Mouse (Mus musculus) kidney, adult 11 months (tissue): Measurements from ENCODE around the gene Tle6.
"Not testable (repeated sequence)": the region's sequence is repeated elsewhere in the genome, so short reads cannot be mapped to it uniquely, and the experiment has no call there.

Experiments
- DNase-seq: peaks from one replicate; pipeline ENCODE4 v3.0.0; 2022

The Tle6 gene

GRCm38 (mm10) chr10:81600738-81601203 is at the start of gene Tle6:
Gene Tle6 (minus strand): TSS chr10:81601073.
- peak; percentile 95 for DNase-seq

DNA sequence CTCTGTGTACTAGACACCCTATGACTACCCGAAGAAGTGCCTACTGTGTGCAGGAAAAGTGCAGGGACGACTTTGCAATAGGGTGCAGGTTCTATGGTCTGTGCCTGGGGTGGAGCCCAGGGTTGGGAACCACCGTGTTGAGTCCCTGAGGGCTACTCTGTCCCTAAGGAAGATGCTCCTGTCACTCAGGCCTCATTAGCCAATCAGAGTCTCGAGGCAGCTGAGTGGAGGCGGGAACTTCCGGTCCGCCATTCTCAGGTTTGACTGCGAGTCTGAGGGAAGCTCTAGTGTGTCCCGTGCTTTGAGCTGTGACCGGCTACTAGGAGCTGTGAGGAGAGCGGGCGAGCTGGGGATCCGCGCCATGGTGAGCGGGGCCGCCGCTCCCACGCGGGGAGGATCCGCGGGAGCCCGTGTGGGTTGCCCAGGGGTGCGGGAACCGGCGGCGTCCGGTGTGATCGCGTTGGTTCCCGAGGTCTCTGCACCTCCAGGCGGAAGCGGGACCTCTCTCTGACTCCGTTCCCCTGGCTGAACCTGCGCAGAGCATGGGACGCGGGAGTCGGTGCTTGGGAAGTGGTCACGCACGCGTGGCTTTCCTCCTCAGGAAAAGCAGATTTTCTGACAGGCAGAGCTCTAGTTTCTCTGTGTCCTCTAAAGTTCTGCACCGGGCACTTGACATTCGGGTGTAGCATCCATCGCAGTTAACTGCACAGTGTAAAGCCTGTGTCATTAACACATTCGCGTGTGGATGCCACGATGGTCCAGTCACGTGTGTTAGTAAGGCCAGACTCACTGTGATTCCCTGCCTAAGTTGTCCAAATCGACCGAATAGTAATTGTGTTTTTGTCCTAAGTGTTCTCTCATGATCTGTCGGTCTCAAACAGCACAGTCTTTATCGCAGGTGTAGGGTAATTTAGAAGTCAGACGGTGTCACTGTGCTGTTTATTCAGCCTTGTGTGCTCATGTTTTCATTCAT is 48.2 kb upstream of the Tle6 start, which contains the start of gene Gm10778:
Gene Gm10778, plus strand, starts transcription at position 257 of the 973 bp plus-strand sequence.
- DNase-seq = peak; percentile 87

- no peak for DNase-seq
These were observed 45.2 kb upstream of the Tle6 start for GRCm38 (mm10) chr10:81646015-81646555.

DNA sequence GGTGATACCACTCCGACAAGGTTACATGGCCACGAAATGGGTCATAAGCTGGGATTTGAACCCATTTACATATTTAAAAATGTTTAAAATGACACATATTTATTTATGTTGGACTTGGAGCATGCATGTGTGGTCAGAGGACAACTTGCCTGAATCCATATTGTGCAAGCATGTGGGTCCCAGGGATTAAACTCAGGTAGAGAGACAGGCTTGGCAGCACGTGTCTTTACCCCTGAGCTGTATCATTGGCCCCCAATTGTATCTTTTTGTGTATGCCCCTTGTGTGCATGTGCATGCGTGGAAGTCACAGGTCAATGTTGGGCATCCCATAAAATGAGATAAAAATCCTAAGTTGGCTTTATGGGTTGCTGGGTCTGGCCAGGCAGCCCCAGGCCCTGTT is 44.5 kb upstream of the Tle6 start:
- DNase-seq = no peak

DNA sequence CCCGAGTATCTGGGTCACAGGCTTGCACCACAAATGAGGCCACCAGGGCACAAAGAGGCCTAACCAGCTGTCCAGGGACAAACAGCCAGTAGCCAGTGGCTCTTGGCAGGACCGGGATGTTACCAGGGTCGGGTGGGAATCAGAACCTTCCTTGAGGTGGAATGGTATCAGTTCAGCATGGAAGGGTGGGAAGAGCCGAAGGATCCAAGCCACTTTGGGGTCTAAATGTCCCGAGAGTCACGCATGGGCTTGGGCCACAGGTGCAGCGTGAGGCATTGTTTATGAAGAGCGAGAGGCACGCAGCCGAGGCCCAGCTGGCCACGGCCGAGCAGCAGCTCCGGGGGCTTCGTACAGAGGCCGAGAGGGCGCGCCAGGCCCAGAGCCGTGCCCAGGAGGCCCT is 43.8 kb upstream of the Tle6 start:
- DNase-seq = no peak

GRCm38 (mm10) chr10:81644162-81644561 is 43.3 kb upstream of the Tle6 start:
- DNase-seq = no peak

DNA sequence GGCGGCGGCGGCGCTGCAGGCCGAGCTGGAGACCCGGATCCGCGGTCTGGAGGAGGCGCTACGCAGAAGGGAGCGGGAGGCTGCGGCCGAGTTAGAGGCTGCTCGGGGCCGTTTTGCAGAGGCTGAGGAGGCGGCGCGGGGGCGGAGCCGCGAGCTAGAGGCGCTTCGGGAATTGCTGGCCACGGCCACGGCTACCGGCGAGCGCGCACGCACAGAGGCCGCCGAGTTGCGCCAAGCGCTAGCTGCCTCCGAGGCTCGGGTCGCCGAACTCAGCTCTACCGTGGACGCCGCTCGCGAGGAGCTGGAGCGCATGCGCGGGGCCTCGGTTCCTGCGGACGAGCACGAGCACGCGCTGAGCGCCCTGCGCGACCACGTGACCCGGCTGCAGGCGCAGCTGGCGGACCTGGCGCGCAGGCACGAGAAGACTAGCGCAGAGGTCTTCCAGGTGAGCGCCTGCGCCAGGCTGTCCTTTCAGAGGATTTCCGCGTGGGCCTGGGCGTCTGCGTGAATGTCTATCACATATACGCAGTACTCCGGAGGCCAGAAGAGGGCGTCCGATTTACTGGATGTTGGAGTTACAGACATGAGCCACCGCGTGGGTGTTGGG is 42.7 kb upstream of the Tle6 start:
- DNase-seq = peak; percentile 97

DNA sequence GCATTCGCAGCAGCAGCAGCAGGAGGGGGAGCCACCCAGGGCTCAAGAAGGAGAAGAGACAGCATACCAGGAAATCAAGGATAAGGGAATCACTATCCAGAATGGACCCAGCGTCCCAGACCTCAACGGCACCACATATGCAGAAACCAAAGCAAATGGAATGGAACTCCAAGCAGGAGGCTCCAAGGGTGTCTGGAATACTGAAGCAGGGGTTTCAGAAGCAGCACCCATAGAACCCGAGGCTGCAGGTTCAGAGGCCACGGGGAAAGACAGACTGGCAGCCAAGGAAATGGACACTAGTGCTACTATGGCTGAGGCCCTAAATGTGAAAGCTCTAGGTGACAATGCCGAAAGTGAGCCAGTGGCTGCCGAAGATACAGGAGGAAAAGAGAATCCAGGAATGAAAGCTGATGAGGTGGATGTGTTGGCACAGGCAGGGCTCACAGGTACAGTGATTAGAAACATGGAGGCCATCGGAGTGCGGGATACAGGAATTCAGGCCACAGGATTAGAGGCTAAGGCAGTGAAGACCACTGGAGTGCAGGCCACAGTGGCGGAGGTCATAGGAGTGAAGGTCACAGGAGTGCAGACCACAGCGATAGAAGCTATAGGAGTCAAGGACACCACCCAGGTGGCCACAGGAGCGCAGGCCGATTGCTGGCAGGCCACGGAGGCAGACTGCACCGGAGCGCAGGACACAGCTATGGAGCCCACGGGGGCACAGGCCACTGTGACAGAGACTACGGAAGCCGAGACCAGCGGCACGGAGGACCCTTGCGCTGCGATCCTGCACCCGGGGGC is 42.0 kb upstream of the Tle6 start:
- peak; percentile 35 for DNase-seq

DNA sequence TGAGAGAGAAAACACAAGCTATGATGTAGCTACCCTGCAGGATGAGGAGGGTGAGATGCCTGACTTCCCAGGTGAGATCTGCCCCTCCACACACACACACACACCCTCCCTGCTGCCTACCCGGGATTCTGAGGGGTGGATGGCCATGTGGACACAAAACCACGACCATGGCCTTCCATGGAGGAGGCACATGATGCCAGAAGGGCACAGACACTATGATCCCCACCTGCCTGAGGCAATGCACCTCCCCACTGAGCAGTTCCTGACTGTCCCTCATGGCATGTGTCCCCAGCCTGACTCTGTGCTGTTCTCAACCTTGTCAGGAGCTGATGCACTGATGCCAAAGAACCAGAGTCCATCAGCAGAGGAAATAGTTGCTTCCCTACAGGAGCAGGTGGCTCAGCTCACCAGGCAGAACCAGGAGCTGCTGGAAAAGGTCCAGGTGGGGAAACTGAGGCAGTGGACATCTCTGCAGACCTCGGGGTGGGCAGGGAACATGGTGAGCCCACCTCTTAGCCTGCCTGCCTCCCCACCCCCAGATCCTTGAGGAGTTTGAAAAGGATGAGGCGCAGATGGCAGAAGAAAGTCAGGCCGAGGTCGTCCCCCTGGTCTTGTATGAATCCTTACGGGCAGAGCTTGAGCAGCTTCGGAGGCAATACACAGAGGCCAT is 41.2 kb upstream of the Tle6 start:
- DNase-seq = no peak

DNA sequence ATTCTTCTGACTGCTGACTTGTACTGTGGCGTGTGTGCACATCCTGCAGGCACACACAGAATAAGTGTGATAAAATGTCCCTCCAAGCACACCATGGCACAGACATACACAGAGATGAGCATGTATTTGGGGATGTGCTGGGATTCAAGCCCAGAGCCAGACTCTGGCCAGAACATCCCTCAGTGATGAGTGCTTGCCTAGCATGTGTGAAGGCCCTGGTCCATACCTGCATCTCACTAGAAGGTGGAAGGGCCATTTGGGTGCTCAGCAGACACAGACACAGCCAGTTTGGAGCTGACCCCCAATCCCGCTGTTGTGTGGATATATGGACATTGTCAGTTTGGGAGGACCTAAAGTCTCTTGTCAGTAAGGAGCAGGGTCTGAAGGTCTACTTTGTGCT is 40.7 kb upstream of the Tle6 start:
- no peak for DNase-seq

GRCm38 (mm10) chr10:81640825-81641224 is 40.0 kb upstream of the Tle6 start:
- not testable (repeated sequence) for DNase-seq

- no peak for DNase-seq
These were observed 37.2 kb upstream of the Tle6 start for GRCm38 (mm10) chr10:81638101-81638500.

- no peak for DNase-seq
These were observed 35.5 kb upstream of the Tle6 start for GRCm38 (mm10) chr10:81636338-81636737.

GRCm38 (mm10) chr10:81633253-81634099 is 32.6 kb upstream of the Tle6 start:
- peak; percentile 89 for DNase-seq

DNA sequence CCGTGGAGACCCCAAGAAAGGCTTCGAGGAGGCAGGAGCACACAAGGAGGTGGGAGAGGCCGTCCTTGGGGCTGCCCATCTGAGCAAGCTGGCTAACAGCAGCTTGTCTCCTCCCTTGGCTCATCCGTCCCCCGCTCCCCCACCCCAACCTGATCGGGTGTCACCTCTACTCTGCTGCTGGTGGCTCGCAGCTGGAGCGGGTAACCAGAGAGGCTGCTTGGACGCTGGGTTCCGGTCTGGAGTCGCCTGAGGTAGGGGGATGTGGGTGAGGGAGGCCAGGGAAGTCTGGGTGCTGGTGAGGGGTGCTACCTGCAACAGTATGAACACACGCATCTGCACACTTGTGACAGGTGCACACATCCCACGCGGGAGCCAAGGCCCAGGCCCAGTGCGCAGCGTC is 27.5 kb upstream of the Tle6 start, which contains the start of gene Ankrd24:
Gene Ankrd24, plus strand, starts transcription at position 151 of the 400 bp plus-strand sequence.
- DNase-seq = no peak

GRCm38 (mm10) chr10:81627836-81628220 is 27.0 kb upstream of the Tle6 start:
- peak; percentile 42 for DNase-seq

DNA sequence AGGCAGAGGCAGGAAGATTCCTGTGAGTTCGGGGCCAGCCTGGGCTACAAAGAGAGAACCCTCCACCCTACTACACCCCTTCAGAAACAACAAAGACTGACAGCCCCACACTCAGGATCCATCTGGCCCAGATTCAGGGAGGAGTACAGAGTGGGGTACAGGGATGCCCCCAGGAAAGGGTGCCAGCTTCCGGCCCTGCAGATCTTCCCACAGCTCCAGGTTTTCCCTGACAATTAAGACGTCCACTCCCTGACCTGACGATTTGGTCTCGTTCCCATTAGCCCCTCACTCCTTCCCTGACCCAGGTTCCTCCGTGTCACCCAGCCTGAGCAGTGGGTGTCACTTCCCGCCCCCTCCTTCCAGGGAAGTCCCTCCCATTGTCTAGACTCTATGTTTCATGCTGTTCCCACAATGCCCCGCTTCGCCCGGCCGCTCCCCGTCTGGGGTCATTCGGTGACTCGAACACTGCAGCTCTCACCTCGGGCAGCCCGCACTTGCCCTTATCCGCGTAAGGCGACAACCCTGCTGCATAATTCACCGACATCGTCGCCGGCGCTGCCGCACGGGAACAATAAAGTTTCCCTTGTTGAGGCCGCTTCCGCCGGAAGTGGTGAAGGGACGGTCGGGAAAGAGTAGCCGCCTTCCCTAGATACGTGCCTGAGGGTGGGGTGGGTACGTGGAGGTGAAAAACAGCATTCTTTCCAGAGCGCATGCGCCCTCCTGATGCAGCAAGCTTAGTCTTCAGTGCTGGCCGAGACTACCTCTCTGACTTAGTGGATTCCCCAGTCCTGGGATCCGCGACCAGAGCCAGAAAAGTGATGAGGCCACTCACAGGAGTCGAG is 26.3 kb upstream of the Tle6 start, which contains the start of gene Sirt6:
Gene Sirt6, minus strand, starts transcription at position 804 of the 842 bp plus-strand sequence.
- DNase-seq = peak; percentile 94

DNA sequence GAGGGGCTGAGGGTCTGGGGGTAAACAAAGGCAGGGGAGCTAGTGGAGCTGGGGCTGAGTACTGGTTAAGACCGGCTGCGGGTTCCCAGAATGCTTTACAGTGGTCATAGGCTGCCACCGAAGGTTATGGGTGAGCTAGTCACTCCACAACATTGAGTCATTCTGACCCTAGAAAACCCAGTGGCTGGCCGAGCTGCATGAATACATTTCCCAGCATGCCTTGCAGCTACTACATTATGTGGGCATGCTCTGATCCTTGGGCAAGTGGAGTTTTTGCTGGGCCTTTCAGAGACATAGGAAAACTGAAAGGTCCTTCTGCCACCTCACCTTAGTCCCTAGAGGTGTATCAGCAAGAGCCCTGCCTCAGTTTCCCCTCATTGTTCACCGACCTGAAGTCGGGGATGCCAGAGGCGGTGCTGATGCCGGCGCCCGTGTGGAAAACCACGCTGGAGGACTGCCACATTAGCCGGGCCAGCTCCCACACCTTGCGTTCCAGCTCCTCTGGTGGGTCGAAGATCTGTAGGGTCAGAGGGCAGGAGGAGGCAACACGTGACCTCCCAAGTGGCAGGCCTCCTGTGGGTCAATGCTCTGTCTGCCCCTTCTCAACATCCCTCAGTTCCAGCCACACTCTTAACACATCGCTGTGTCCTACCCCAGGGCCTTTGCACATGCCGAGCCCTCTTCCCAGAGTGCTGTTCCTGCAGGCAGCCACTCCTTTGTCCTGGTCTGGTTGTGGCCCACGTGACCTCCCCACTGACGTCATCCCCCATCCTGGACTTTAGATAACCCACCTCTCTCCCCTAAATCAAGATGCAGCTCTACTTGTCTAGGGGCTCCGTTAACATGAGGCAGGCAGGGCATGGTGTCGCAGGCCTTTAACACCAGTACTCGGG is 25.5 kb upstream of the Tle6 start:
- DNase-seq = no peak

DNA sequence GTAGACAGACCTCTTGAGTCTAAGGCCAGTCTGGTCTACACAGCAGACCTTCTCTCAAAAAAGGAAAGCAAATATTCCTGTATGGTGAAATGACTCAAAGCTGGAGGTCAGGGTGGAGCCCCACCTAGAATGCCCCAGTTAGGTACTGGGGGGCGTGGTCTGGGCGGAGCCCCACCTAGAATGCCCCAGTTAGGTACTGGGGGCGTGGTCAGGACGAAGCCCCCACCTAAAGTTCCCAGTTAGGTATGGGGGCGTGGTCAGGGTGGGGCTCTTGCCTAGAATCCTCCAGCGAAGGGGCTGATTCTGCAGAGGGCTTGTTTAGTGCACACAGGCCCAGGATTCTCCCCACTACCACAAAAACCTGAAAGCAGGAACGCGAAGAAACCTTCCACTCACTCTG is 22.6 kb upstream of the Tle6 start:
- DNase-seq = no peak
